Mouse (Mus musculus) CH12.LX (cell line): ENCODE results near the gene Cmklr1. TPM values are rescaled to one million over a fixed set of nuclear protein-coding genes. Genes with fewer than 3 reads are reported as not detected.

Source experiments
- DNase-seq: peaks from one replicate; pipeline ENCODE4 v3.0.0-alpha.2; 2013; ENCODE audit errors: extremely low read depth
- H3K27ac ChIP-seq: 2 replicates; pipeline ENCODE4 v1.5.1; 2012; ENCODE audit warnings: low read depth, mild to moderate bottlenecking, control low read depth, moderate library complexity; ENCODE audit not compliant: insufficient read depth
- H3K27me3 ChIP-seq: replicated peaks from 2 replicates; pipeline ENCODE3; 2012; ENCODE audit warnings: inconsistent platforms
- H3K36me3 ChIP-seq, 2 experiments: replicated peaks in 1 of 2; 2 replicates each; pipeline versions ENCODE3 to v1.6.1; 2012; ENCODE audit warnings: inconsistent platforms in 1 of 2, low read length in 1 of 2, mild to moderate bottlenecking in 1 of 2, mixed read lengths in 1 of 2, moderate library complexity in 1 of 2; ENCODE audit not compliant: control insufficient read depth in 1 of 2, insufficient read depth in 1 of 2
- H3K4me1 ChIP-seq, 2 experiments: 2 replicates each; pipeline ENCODE4 v1.6.1; 2012; ENCODE audit warnings: inconsistent platforms in 1 of 2, moderate library complexity in 1 of 2; ENCODE audit not compliant: insufficient read depth in 2 of 2, control insufficient read depth in 1 of 2
- H3K4me2 ChIP-seq: 2 replicates; pipeline ENCODE4 v1.6.1; 2012; ENCODE audit warnings: low read depth, mild to moderate bottlenecking, control low read depth; ENCODE audit not compliant: poor library complexity, insufficient read depth, severe bottlenecking
- H3K4me3 ChIP-seq, 3 experiments: fragments of 150-350 bp in 1 of 3; sonication (generic) in 1 of 3; replicated peaks in 1 of 3; 2 replicates each; pipeline versions ENCODE3 to v1.5.1; 2011 to 2012; ENCODE audit warnings: low read depth in 2 of 3, low read length in 2 of 3, mild to moderate bottlenecking in 2 of 3, moderate library complexity in 2 of 3, control low read depth in 1 of 3, improper control_type of control experiment in 1 of 3, inconsistent platforms in 1 of 3, mixed read lengths in 1 of 3; ENCODE audit not compliant: poor library complexity in 1 of 3
- H3K79me2 ChIP-seq: replicated peaks from 2 replicates; pipeline ENCODE4 v1.6.1; 2012; ENCODE audit warnings: mild to moderate bottlenecking, moderate library complexity; ENCODE audit not compliant: control insufficient read depth, poor library complexity, insufficient read depth, severe bottlenecking; ENCODE audit errors: extremely low read depth
- H3K9ac ChIP-seq: 2 replicates; pipeline ENCODE4 v1.6.1; 2012; ENCODE audit warnings: low read depth, mild to moderate bottlenecking, control low read depth, moderate library complexity; ENCODE audit not compliant: insufficient read depth
- H3K9me3 ChIP-seq: replicated peaks from 2 replicates; pipeline ENCODE3; 2012; ENCODE audit warnings: low read length, inconsistent platforms, mixed read lengths
- CHD1 ChIP-seq: IDR thresholded peaks from 2 replicates; pipeline ENCODE4 v1.6.1; 2012; ENCODE audit warnings: low read depth, low read length, improper control_type of control experiment, inconsistent platforms
- MAX ChIP-seq: IDR thresholded peaks from 2 replicates; pipeline ENCODE4 v1.6.1; 2011; ENCODE audit warnings: low read length, improper control_type of control experiment
- POLR2A ChIP-seq: IDR thresholded peaks from 2 replicates; pipeline ENCODE4 v1.6.1; 2011; ENCODE audit warnings: low read depth, mild to moderate bottlenecking, improper control_type of control experiment, low read length
- SMC3 ChIP-seq: IDR thresholded peaks from 2 replicates; pipeline ENCODE4 v1.6.1; 2011; ENCODE audit warnings: low read depth, low read length, improper control_type of control experiment
- dilution Hi-C: fragments of 300-500 bp; cut with MboI; formaldehyde crosslinking; loops from 2 replicates; pipeline ENCODE4 v1.14.3; 2020; ENCODE audit warnings: low sequenced_read_pairs; ENCODE audit not compliant: extremely low pct_unique_long_range_greater_than_20kb, extremely low pct_ligation_motif_present
- in situ Hi-C: fragments of 300-500 bp; cut with MboI; formaldehyde crosslinking; loops from 3 replicates; pipeline ENCODE4 v1.14.3; 2019; ENCODE audit warnings: low sequenced_read_pairs, low pct_ligation_motif_present, low pct_unique_long_range_greater_than_20kb, mixed read lengths
- polyA plus RNA-seq: library from polyadenylated mRNA; unstranded; fragments of >175 nt; gene quantifications from 2 replicates; pipeline ENCODE4 v1.2.1, GENCODE M21; 2012; ENCODE audit warnings: low read depth; ENCODE audit not compliant: insufficient read length
- total RNA-seq, 2 experiments: library from RNA; depleted of rRNA; stranded (reverse); fragments of 300-350 nt in 1 of 2; fragments of >200 nt in 1 of 2; gene quantifications; 2 replicates each; pipeline ENCODE4 v1.2.3; 2012 to 2014

Cmklr1 gene
- total and polyA plus RNA-seq, 3 experiments: not detected

DNA sequence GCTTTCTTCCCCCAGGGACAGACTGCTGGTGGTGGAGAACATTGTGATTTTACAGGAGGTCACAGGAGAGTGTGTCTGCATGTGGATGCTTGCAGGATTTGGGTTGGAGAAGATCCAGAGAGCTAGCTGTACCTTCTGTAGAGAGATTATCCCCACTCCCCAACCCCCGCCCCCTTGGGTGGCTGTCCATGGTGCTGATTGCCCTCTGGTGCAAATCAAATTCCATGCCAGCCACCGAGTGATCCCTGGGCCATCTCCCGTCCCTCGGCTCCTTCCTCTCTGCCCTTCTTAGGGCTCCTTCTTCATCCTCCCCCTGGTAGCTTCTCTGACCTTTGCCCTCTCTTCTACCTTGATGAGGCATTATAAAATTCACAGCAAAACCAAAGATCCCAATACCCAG, 85.8 kb downstream of the Cmklr1 start:
- no peak overlapping the region for H3K27ac ChIP-seq
- TF ChIP-seq POLR2A (no peak), CHD1 (no peak), SMC3 (no peak), MAX (no peak)
- TF ChIP-seq, all 38 proteins: peak for 0
- H3K9ac ChIP-seq: no peak overlapping the region
- peaks cover 81% of the 10 kb centered on the region for H3K27me3 ChIP-seq
- no peaks in the 10 kb centered on the region for H3K9me3 ChIP-seq
- H3K4me3 ChIP-seq: no peak overlapping the region
- H3K36me3 ChIP-seq: no peaks in the 10 kb centered on the region
- no peak for DNase-seq
- in situ Hi-C loops: no loop called here
- dilution Hi-C loops: no loop called here
- H3K79me2 ChIP-seq: no peaks in the 10 kb centered on the region
- H3K4me2 ChIP-seq: no peak overlapping the region
- no peaks in the 10 kb centered on the region; a peak in 1 of 4 replicates for H3K4me1 ChIP-seq

Other genes with a start within 250 kb of the Cmklr1 start
- gene Wscd2, start 160.1 kb downstream of the Cmklr1 start, total RNA-seq (2012; rRNA removed): 0.38 and 0.42 TPM in 2 replicates
- 0.38 and 0.39 TPM in 2 replicates for gene Wscd2, start 160.1 kb downstream of the Cmklr1 start, total RNA-seq (2014; rRNA removed)
- gene Wscd2, start 160.1 kb downstream of the Cmklr1 start, polyA plus RNA-seq: 0.48 and 0.51 TPM in 2 replicates
- gene 1700069L16Rik, start 74.3 kb upstream of the Cmklr1 start, total RNA-seq (2012; rRNA removed): not detected in 2 replicates
- not detected in 2 replicates for gene 1700069L16Rik, start 74.3 kb upstream of the Cmklr1 start, total RNA-seq (2014; rRNA removed)
- not detected in 2 replicates for gene 1700069L16Rik, start 74.3 kb upstream of the Cmklr1 start, polyA plus RNA-seq
- gene Ficd, start 85.4 kb upstream of the Cmklr1 start, total RNA-seq (2012; rRNA removed): 2.4 and 3.4 TPM in 2 replicates
- gene Ficd, start 85.4 kb upstream of the Cmklr1 start, total RNA-seq (2014; rRNA removed): 2.0 and 2.5 TPM in 2 replicates
- gene Ficd, start 85.4 kb upstream of the Cmklr1 start, polyA plus RNA-seq: 2.2 and 2.4 TPM in 2 replicates
- gene Sart3, start 122.1 kb upstream of the Cmklr1 start, total RNA-seq (2012; rRNA removed): 66.1 and 67.0 TPM in 2 replicates
- 27.2 and 28.8 TPM in 2 replicates for gene Sart3, start 122.1 kb upstream of the Cmklr1 start, total RNA-seq (2014; rRNA removed)
- 104 and 113 TPM in 2 replicates for gene Sart3, start 122.1 kb upstream of the Cmklr1 start, polyA plus RNA-seq
- gene Iscu, start 122.3 kb upstream of the Cmklr1 start, total RNA-seq (2012; rRNA removed): 79.3 and 81.5 TPM in 2 replicates
- 70.6 and 72.1 TPM in 2 replicates for gene Iscu, start 122.3 kb upstream of the Cmklr1 start, total RNA-seq (2014; rRNA removed)
- 83.0 and 86.7 TPM in 2 replicates for gene Iscu, start 122.3 kb upstream of the Cmklr1 start, polyA plus RNA-seq
- gene Tmem119, start 150.1 kb upstream of the Cmklr1 start, total RNA-seq (2012; rRNA removed): 0.30 and 0.46 TPM in 2 replicates
- 0.55 and 1.0 TPM in 2 replicates for gene Tmem119, start 150.1 kb upstream of the Cmklr1 start, total RNA-seq (2014; rRNA removed)
- 0.97 and 1.5 TPM in 2 replicates for gene Tmem119, start 150.1 kb upstream of the Cmklr1 start, polyA plus RNA-seq
- 50.5 and 58.5 TPM in 2 replicates for gene Selplg, start 182.2 kb upstream of the Cmklr1 start, total RNA-seq (2012; rRNA removed)
- 27.9 and 29.4 TPM in 2 replicates for gene Selplg, start 182.2 kb upstream of the Cmklr1 start, total RNA-seq (2014; rRNA removed)
- gene Selplg, start 182.2 kb upstream of the Cmklr1 start, polyA plus RNA-seq: 34.2 and 41.6 TPM in 2 replicates